14 mouse cellular contexts compared by ENCODE assay signal in genomic region chrX:18048621-18049020, GRCm38 (mm10).
DNase-seq lines count a peak whose midpoint lies in the region.
"Had no signal": no experiment of that assay in that cellular context is flagged by ENCODE, and none has a peak within 500 bp of the region (broad histone marks: within the 10 kb centered on the region; RNA-seq: fewer than 3 reads in every experiment).

No protein-coding gene starts in this region.

- DNase-seq in ES-CJ7 (ENCODE audit: low read depth, low spot score): peak; percentile 53
- DNase-seq in ZHBTc4 (ENCODE audit: low read depth, low spot score): peak; percentile 29
- no peak for DNase-seq in T-cell, adult 2 months (ENCODE audit: low spot score)
- no peak for DNase-seq in kidney, adult 18-20 months
- no peak for DNase-seq in kidney, postnatal 25 days
- DNase-seq: adrenal gland, adult 8-10 months; adrenal gland, postnatal 14 days; adrenal gland, postnatal 36 days; cerebellum, adult 11-12 months; cerebellum, adult 2 months; cerebellum, adult 9-10 months; cerebellum, postnatal 10 days; cerebellum, postnatal 25 days; forebrain, postnatal 0 days had no signal

Comparison
In these comparisons a context has a peak if more than half of its experiments do, and no peak if none do; other contexts are left out.
1. DNase-seq: peak in ES-CJ7 (single experiment) and ZHBTc4 (single experiment); none in T-cell, adult 2 months (single experiment), kidney, adult 18-20 months (single experiment) and kidney, postnatal 25 days (0 of 2).